Mouse (Mus musculus): ENCODE measurements at regions not wholly inside any gene's neighbourhood (a gene's known extent, or its start where the extent isn't known, plus 50 kb on each side); places are given as distances from the start of the nearest gene placed in this dataset.

- DNase-seq (peak; percentile 77), ATAC-seq (ENCODE audit: low FRiP score, low TSS enrichment) (no peak)
- Histone ChIP-seq H3K9ac (replicated peaks; ENCODE audit: low read length) (no peak overlapping the region), H3K9me3 (ENCODE audit: control insufficient read depth, low read length) (no peaks in the 10 kb centered on the region), H3K36me3 (ENCODE audit: control insufficient read depth, insufficient read depth, low read length) (no peaks in the 10 kb centered on the region), H3K4me2 (ENCODE audit: low read length) (no peak overlapping the region), H3K4me1 (ENCODE audit: control insufficient read depth, insufficient read depth, low read length) (peaks cover 5% of the 10 kb centered on the region; the same call in 1 of the 2 replicates), H3K27me3 (ENCODE audit: control insufficient read depth, insufficient read depth, low read length) (no peaks in the 10 kb centered on the region), H3K4me3 (replicated peaks; ENCODE audit: low read depth, low read length) (no peak overlapping the region), H3K27ac (replicated peaks; ENCODE audit: low read depth, low read length) (no peak overlapping the region)
- WGBS: 4% methylated on average over 2 of the region's 2 CpGs
Observed at GRCm38 (mm10) chr5:106276186-106276585, 181.8 kb downstream of the Barhl2 start.

- Histone ChIP-seq H3K9ac (replicated peaks; ENCODE audit: low read length) (no peak overlapping the region), H3K4me1 (ENCODE audit: control insufficient read depth, insufficient read depth, low read length) (peaks cover 5% of the 10 kb centered on the region; the same call in 1 of the 2 replicates), H3K4me2 (ENCODE audit: low read length) (peak overlapping the region; percentile 17; the same call in 1 of the 2 replicates), H3K36me3 (ENCODE audit: control insufficient read depth, insufficient read depth, low read length) (no peaks in the 10 kb centered on the region), H3K4me3 (replicated peaks; ENCODE audit: low read depth, low read length) (no peak overlapping the region), H3K9me3 (ENCODE audit: control insufficient read depth, low read length) (no peaks in the 10 kb centered on the region), H3K27ac (replicated peaks; ENCODE audit: low read depth, low read length) (no peak overlapping the region), H3K27me3 (ENCODE audit: control insufficient read depth, insufficient read depth, low read length) (no peaks in the 10 kb centered on the region)
- DNase-seq (peak; percentile 52), ATAC-seq (ENCODE audit: low FRiP score, low TSS enrichment) (no peak)
- WGBS: 21% methylated on average over 10 of the region's 10 CpGs
Observed at GRCm38 (mm10) chr5:106274617-106275016, 183.3 kb downstream of the Barhl2 start.

GRCm38 (mm10) chr5:106264536-106264935 is 193.4 kb downstream of the Barhl2 start:
- H3K4me1 ChIP-seq (ENCODE audit: control insufficient read depth, insufficient read depth, low read length): no peaks in the 10 kb centered on the region
- ATAC-seq (ENCODE audit: low FRiP score, low TSS enrichment): no peak
- no peaks in the 10 kb centered on the region for H3K9me3 ChIP-seq (ENCODE audit: control insufficient read depth, low read length)
- no peak overlapping the region for H3K27ac ChIP-seq (replicated peaks; ENCODE audit: low read depth, low read length)
- no peak for DNase-seq
- H3K27me3 ChIP-seq (ENCODE audit: control insufficient read depth, insufficient read depth, low read length): no peaks in the 10 kb centered on the region
- no peaks in the 10 kb centered on the region for H3K36me3 ChIP-seq (ENCODE audit: control insufficient read depth, insufficient read depth, low read length)
- H3K4me2 ChIP-seq (ENCODE audit: low read length): no peak overlapping the region
- WGBS: 73% methylated on average over 2 of the region's 2 CpGs
- H3K9ac ChIP-seq (replicated peaks; ENCODE audit: low read length): no peak overlapping the region
- no peak overlapping the region for H3K4me3 ChIP-seq (replicated peaks; ENCODE audit: low read depth, low read length)

GRCm38 (mm10) chr5:106257179-106257578 is 200.8 kb downstream of the Barhl2 start:
- no peak overlapping the region for H3K4me2 ChIP-seq (ENCODE audit: low read length)
- H3K9ac ChIP-seq (replicated peaks; ENCODE audit: low read length): no peak overlapping the region
- H3K9me3 ChIP-seq (ENCODE audit: control insufficient read depth, low read length): no peaks in the 10 kb centered on the region
- ATAC-seq (ENCODE audit: low FRiP score, low TSS enrichment): no peak
- DNase-seq: no peak
- no peaks in the 10 kb centered on the region for H3K36me3 ChIP-seq (ENCODE audit: control insufficient read depth, insufficient read depth, low read length)
- 90% methylated on average over 1 of the region's 1 CpGs for WGBS
- H3K4me3 ChIP-seq (replicated peaks; ENCODE audit: low read depth, low read length): no peak overlapping the region
- H3K27ac ChIP-seq (replicated peaks; ENCODE audit: low read depth, low read length): no peak overlapping the region
- H3K4me1 ChIP-seq (ENCODE audit: control insufficient read depth, insufficient read depth, low read length): no peaks in the 10 kb centered on the region
- no peaks in the 10 kb centered on the region for H3K27me3 ChIP-seq (ENCODE audit: control insufficient read depth, insufficient read depth, low read length)

- H3K4me2 ChIP-seq (ENCODE audit: low read length): no peak overlapping the region
- no peaks in the 10 kb centered on the region for H3K36me3 ChIP-seq (ENCODE audit: control insufficient read depth, insufficient read depth, low read length)
- no peak for ATAC-seq (ENCODE audit: low FRiP score, low TSS enrichment)
- 0 out of 2 replicates have a peak, but pooled peaks cover 3% of the 10 kb centered on the region for H3K4me1 ChIP-seq (ENCODE audit: control insufficient read depth, insufficient read depth, low read length)
- no peak overlapping the region for H3K27ac ChIP-seq (replicated peaks; ENCODE audit: low read depth, low read length)
- DNase-seq: no peak
- H3K9ac ChIP-seq (replicated peaks; ENCODE audit: low read length): no peak overlapping the region
- H3K9me3 ChIP-seq (ENCODE audit: control insufficient read depth, low read length): no peaks in the 10 kb centered on the region
- WGBS: 70% methylated on average over 3 of the region's 3 CpGs
- no peak overlapping the region for H3K4me3 ChIP-seq (replicated peaks; ENCODE audit: low read depth, low read length)
- H3K27me3 ChIP-seq (ENCODE audit: control insufficient read depth, insufficient read depth, low read length): no peaks in the 10 kb centered on the region
Observed at GRCm38 (mm10) chr5:106229154-106229553, 228.8 kb downstream of the Barhl2 start.

- 56% methylated on average over 7 of the region's 7 CpGs for WGBS
- H3K9ac ChIP-seq (replicated peaks; ENCODE audit: low read length): no peak overlapping the region
- no peak overlapping the region for H3K4me2 ChIP-seq (ENCODE audit: low read length)
- DNase-seq (no peak), ATAC-seq (ENCODE audit: low FRiP score, low TSS enrichment) (no peak)
- H3K9me3 ChIP-seq (ENCODE audit: control insufficient read depth, low read length): no peaks in the 10 kb centered on the region
- no peak overlapping the region for H3K27ac ChIP-seq (replicated peaks; ENCODE audit: low read depth, low read length)
- H3K4me1 ChIP-seq (ENCODE audit: control insufficient read depth, insufficient read depth, low read length): 0 out of 2 replicates have a peak, but pooled peaks cover 3% of the 10 kb centered on the region
- no peaks in the 10 kb centered on the region for H3K36me3 ChIP-seq (ENCODE audit: control insufficient read depth, insufficient read depth, low read length)
- no peaks in the 10 kb centered on the region for H3K27me3 ChIP-seq (ENCODE audit: control insufficient read depth, insufficient read depth, low read length)
- no peak overlapping the region for H3K4me3 ChIP-seq (replicated peaks; ENCODE audit: low read depth, low read length)
Observed at GRCm38 (mm10) chr5:106224141-106224540, 233.8 kb downstream of the Barhl2 start.

GRCm38 (mm10) chr5:106209543-106209942 is 248.4 kb downstream of the Barhl2 start:
- no peak overlapping the region for H3K4me2 ChIP-seq (ENCODE audit: low read length)
- no peaks in the 10 kb centered on the region for H3K27me3 ChIP-seq (ENCODE audit: control insufficient read depth, insufficient read depth, low read length)
- peaks cover 18% of the 10 kb centered on the region for H3K4me1 ChIP-seq (ENCODE audit: control insufficient read depth, insufficient read depth, low read length)
- DNase-seq (no peak), ATAC-seq (ENCODE audit: low FRiP score, low TSS enrichment) (no peak)
- no peak overlapping the region for H3K9ac ChIP-seq (replicated peaks; ENCODE audit: low read length)
- no peak overlapping the region for H3K4me3 ChIP-seq (replicated peaks; ENCODE audit: low read depth, low read length)
- 90% methylated on average over 5 of the region's 5 CpGs for WGBS
- no peaks in the 10 kb centered on the region for H3K36me3 ChIP-seq (ENCODE audit: control insufficient read depth, insufficient read depth, low read length)
- H3K9me3 ChIP-seq (ENCODE audit: control insufficient read depth, low read length): no peaks in the 10 kb centered on the region
- no peak overlapping the region for H3K27ac ChIP-seq (replicated peaks; ENCODE audit: low read depth, low read length)

GRCm38 (mm10) chr5:106207706-106208105 is 250.3 kb downstream of the Barhl2 start:
- H3K27me3 ChIP-seq (ENCODE audit: control insufficient read depth, insufficient read depth, low read length): no peaks in the 10 kb centered on the region
- H3K36me3 ChIP-seq (ENCODE audit: control insufficient read depth, insufficient read depth, low read length): no peaks in the 10 kb centered on the region
- no peaks in the 10 kb centered on the region for H3K9me3 ChIP-seq (ENCODE audit: control insufficient read depth, low read length)
- H3K27ac ChIP-seq (replicated peaks; ENCODE audit: low read depth, low read length): no peak overlapping the region
- no peak overlapping the region for H3K9ac ChIP-seq (replicated peaks; ENCODE audit: low read length)
- DNase-seq (no peak), ATAC-seq (ENCODE audit: low FRiP score, low TSS enrichment) (no peak)
- H3K4me3 ChIP-seq (replicated peaks; ENCODE audit: low read depth, low read length): no peak overlapping the region
- no peak overlapping the region for H3K4me2 ChIP-seq (ENCODE audit: low read length)
- peaks cover 18% of the 10 kb centered on the region for H3K4me1 ChIP-seq (ENCODE audit: control insufficient read depth, insufficient read depth, low read length)
- 84% methylated on average over 6 of the region's 6 CpGs for WGBS

GRCm38 (mm10) chr5:106205724-106206123 is 252.2 kb downstream of the Barhl2 start:
- H3K9me3 ChIP-seq (ENCODE audit: control insufficient read depth, low read length): no peaks in the 10 kb centered on the region
- no peaks in the 10 kb centered on the region for H3K27me3 ChIP-seq (ENCODE audit: control insufficient read depth, insufficient read depth, low read length)
- no peak overlapping the region for H3K4me3 ChIP-seq (replicated peaks; ENCODE audit: low read depth, low read length)
- ATAC-seq (ENCODE audit: low FRiP score, low TSS enrichment) (no peak), DNase-seq (no peak)
- peak overlapping the region; percentile 41; the same call in 1 of the 2 replicates for H3K27ac ChIP-seq (replicated peaks; ENCODE audit: low read depth, low read length)
- WGBS: 11% methylated on average over 6 of the region's 6 CpGs
- H3K9ac ChIP-seq (replicated peaks; ENCODE audit: low read length): peak overlapping the region; percentile 16; the same call in 1 of the 2 replicates
- H3K4me1 ChIP-seq (ENCODE audit: control insufficient read depth, insufficient read depth, low read length): peaks cover 23% of the 10 kb centered on the region
- peak overlapping the region; percentile 10 for H3K4me2 ChIP-seq (ENCODE audit: low read length)
- H3K36me3 ChIP-seq (ENCODE audit: control insufficient read depth, insufficient read depth, low read length): no peaks in the 10 kb centered on the region
